Mouse (Mus musculus) lung, adult 2 months (tissue): Measurements from ENCODE around the gene Cdhr4.

Source experiments
- CTCF ChIP-seq: fragments of 200-500 bp; IDR thresholded peaks from 2 replicates; pipeline ENCODE4 v1.5.1; 2011; ENCODE audit warnings: mild to moderate bottlenecking, low read length, control low read depth; ENCODE audit not compliant: insufficient read depth
- POLR2A ChIP-seq: fragments of 200-500 bp; IDR thresholded peaks from 2 replicates; pipeline ENCODE4 v1.6.1; 2011; ENCODE audit warnings: low read depth, mild to moderate bottlenecking, control low read depth, low read length, borderline replicate concordance; ENCODE audit errors: extremely low read depth

DNA sequence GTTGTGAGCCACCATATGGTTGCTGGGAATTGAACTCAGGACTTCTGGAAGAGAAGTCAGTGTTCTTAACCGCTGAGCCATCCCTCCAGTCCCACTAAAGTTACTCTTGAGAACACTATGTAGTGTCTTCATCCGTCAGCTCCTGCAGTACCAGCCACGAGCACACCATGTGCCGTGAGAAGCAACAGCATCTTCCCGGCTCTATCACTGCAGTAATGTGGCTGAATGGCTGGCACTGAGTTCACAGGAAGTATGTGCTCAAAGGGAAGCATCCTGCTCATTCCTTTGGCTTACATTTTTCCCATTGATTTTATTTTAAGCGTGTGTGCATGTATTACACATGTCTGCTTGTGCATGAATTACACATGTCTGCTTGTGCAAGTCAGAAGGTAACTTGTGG lies 24.9 kb upstream of the Cdhr4 start:
- TF ChIP-seq CTCF = no peak
- TF ChIP-seq POLR2A = no peak
